Mouse (Mus musculus): ENCODE data around the gene Shisa9. TPM values are rescaled to one million over a fixed set of nuclear protein-coding genes. Genes with fewer than 3 reads are reported as not detected.

The Shisa9 gene
- polyA plus RNA-seq, 1 experiment from 2014 or later: 0.81 TPM

- Histone ChIP-seq H3K4me3 (ENCODE audit: low read depth, low read length) (no peak overlapping the region), H3K27ac (ENCODE audit: low read depth, low read length) (no peak overlapping the region), H3K9ac (ENCODE audit: low read length) (no peak overlapping the region), H3K4me1 (ENCODE audit: control insufficient read depth, insufficient read depth, low read length) (no peaks in the 10 kb centered on the region), H3K36me3 (ENCODE audit: control insufficient read depth, insufficient read depth, low read length) (no peaks in the 10 kb centered on the region), H3K27me3 (ENCODE audit: control insufficient read depth, insufficient read depth, low read length) (no peaks in the 10 kb centered on the region), H3K4me2 (ENCODE audit: low read depth) (no peak overlapping the region), H3K9me3 (ENCODE audit: control insufficient read depth, low read length) (no peaks in the 10 kb centered on the region)
- WGBS: 95% methylated on average over 1 of the region's 1 CpGs
- DNase-seq (ENCODE audit: low spot score) (no peak), ATAC-seq (ENCODE audit: insufficient read depth, low FRiP score, low TSS enrichment) (no peak)
These were observed 225.4 kb downstream of the Shisa9 start for GRCm38 (mm10) chr16:12209355-12209754.

DNA sequence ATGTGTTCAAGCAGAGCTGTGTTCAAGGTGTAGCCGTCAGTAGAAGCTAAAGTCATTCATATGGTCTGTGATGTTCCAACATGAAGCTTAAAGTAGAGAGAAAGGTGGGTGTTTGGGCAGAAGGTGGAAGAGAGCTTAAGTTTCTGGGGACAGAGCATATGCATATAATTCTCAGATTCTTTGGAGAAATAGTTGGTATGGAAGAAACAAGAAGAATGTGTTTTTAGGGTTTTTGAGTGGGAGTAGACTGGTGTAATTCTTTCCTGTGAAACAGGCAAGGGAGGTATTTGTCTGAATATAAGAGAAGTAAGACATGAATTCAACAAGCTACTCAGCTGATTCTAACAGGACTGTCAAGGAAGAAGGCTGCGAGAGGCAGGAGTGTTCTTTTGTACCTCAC lies 225.9 kb downstream of the Shisa9 start:
- Histone ChIP-seq H3K36me3 (ENCODE audit: control insufficient read depth, insufficient read depth, low read length) (no peaks in the 10 kb centered on the region), H3K27me3 (ENCODE audit: control insufficient read depth, insufficient read depth, low read length) (no peaks in the 10 kb centered on the region), H3K4me1 (ENCODE audit: control insufficient read depth, insufficient read depth, low read length) (no peaks in the 10 kb centered on the region), H3K9ac (ENCODE audit: low read length) (no peak overlapping the region), H3K27ac (ENCODE audit: low read depth, low read length) (no peak overlapping the region), H3K4me2 (ENCODE audit: low read depth) (no peak overlapping the region), H3K4me3 (ENCODE audit: low read depth, low read length) (no peak overlapping the region), H3K9me3 (ENCODE audit: control insufficient read depth, low read length) (no peaks in the 10 kb centered on the region)
- ATAC-seq (ENCODE audit: insufficient read depth, low FRiP score, low TSS enrichment) (no peak), DNase-seq (ENCODE audit: low spot score) (no peak)
- 92% methylated on average over 2 of the region's 2 CpGs for WGBS

- no peak for ATAC-seq (ENCODE audit: insufficient read depth, low FRiP score, low TSS enrichment)
- no peak overlapping the region for H3K4me2 ChIP-seq (ENCODE audit: low read depth)
- H3K36me3 ChIP-seq (ENCODE audit: control insufficient read depth, insufficient read depth, low read length): no peaks in the 10 kb centered on the region
- H3K4me3 ChIP-seq (ENCODE audit: low read depth, low read length): no peak overlapping the region
- H3K9ac ChIP-seq (ENCODE audit: low read length): no peak overlapping the region
- H3K9me3 ChIP-seq (ENCODE audit: control insufficient read depth, low read length): no peaks in the 10 kb centered on the region
- no peaks in the 10 kb centered on the region for H3K4me1 ChIP-seq (ENCODE audit: control insufficient read depth, insufficient read depth, low read length)
- 88% methylated on average over 2 of the region's 2 CpGs for WGBS
- no peaks in the 10 kb centered on the region for H3K27me3 ChIP-seq (ENCODE audit: control insufficient read depth, insufficient read depth, low read length)
- no peak for DNase-seq (ENCODE audit: low spot score)
- no peak overlapping the region for H3K27ac ChIP-seq (ENCODE audit: low read depth, low read length)
These were observed 230.1 kb downstream of the Shisa9 start for GRCm38 (mm10) chr16:12214018-12214417.

DNA sequence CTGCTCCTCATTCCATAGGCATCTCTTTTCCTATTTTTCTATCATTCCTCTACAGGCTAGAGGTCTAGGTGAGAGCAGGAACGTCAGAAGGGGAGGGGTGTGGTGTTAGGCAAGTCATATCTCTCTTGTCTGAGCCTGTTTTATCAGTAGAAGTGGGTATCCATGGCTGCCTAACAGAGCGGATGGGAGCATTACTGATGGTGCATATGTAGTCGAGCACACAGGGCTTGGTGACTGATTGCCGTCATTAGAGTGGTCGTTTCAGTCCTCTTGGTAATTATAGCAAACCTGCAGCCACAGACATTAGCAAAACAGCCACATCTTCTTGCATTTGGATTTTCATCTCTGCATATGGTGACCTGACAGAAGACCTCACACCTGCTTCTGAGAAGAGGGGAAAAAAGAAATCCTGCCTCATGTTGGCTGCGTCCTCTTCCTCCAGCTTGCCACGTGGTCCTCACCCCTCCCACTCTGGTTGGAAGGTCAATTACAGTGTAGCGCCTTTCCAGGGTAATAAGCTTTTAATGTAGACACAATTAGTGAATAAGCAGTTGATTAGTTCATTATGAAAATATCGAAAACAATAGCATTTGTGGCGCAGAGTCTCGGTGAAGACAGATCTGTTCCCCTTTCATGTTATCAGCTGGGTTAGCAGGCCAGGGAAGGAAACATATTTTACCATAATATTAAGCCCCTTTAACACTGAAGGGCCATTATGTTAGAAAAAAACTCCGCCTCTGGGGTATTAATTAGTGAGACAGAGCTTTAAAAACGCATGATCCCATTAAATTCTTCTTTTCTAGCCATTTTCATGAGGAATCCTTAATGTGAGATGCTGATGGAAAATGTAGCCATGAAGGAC lies 233.6 kb downstream of the Shisa9 start:
- no peak overlapping the region for H3K4me2 ChIP-seq (ENCODE audit: low read depth)
- H3K9ac ChIP-seq (ENCODE audit: low read length): no peak overlapping the region
- no peaks in the 10 kb centered on the region for H3K4me1 ChIP-seq (ENCODE audit: control insufficient read depth, insufficient read depth, low read length)
- DNase-seq (ENCODE audit: low spot score): no peak
- H3K36me3 ChIP-seq (ENCODE audit: control insufficient read depth, insufficient read depth, low read length): no peaks in the 10 kb centered on the region
- 69% methylated on average over 13 of the region's 13 CpGs for WGBS
- no peak for ATAC-seq (ENCODE audit: insufficient read depth, low FRiP score, low TSS enrichment)
- no peaks in the 10 kb centered on the region for H3K9me3 ChIP-seq (ENCODE audit: control insufficient read depth, low read length)
- no peak overlapping the region for H3K27ac ChIP-seq (ENCODE audit: low read depth, low read length)
- H3K4me3 ChIP-seq (ENCODE audit: low read depth, low read length): no peak overlapping the region
- H3K27me3 ChIP-seq (ENCODE audit: control insufficient read depth, insufficient read depth, low read length): no peaks in the 10 kb centered on the region

GRCm38 (mm10) chr16:12218151-12218532 lies 234.2 kb downstream of the Shisa9 start:
- no peaks in the 10 kb centered on the region for H3K27me3 ChIP-seq (ENCODE audit: control insufficient read depth, insufficient read depth, low read length)
- no peak overlapping the region for H3K9ac ChIP-seq (ENCODE audit: low read length)
- ATAC-seq (ENCODE audit: insufficient read depth, low FRiP score, low TSS enrichment): no peak
- no peak for DNase-seq (ENCODE audit: low spot score)
- no peaks in the 10 kb centered on the region for H3K4me1 ChIP-seq (ENCODE audit: control insufficient read depth, insufficient read depth, low read length)
- H3K4me2 ChIP-seq (ENCODE audit: low read depth): no peak overlapping the region
- no peaks in the 10 kb centered on the region for H3K9me3 ChIP-seq (ENCODE audit: control insufficient read depth, low read length)
- 78% methylated on average over 2 of the region's 2 CpGs for WGBS
- H3K36me3 ChIP-seq (ENCODE audit: control insufficient read depth, insufficient read depth, low read length): no peaks in the 10 kb centered on the region
- H3K27ac ChIP-seq (ENCODE audit: low read depth, low read length): no peak overlapping the region
- H3K4me3 ChIP-seq (ENCODE audit: low read depth, low read length): no peak overlapping the region

GRCm38 (mm10) chr16:12219821-12220220 lies 235.9 kb downstream of the Shisa9 start:
- no peak overlapping the region for H3K27ac ChIP-seq (ENCODE audit: low read depth, low read length)
- H3K4me1 ChIP-seq (ENCODE audit: control insufficient read depth, insufficient read depth, low read length): no peaks in the 10 kb centered on the region
- H3K4me2 ChIP-seq (ENCODE audit: low read depth): no peak overlapping the region
- H3K9ac ChIP-seq (ENCODE audit: low read length): no peak overlapping the region
- no peak for DNase-seq (ENCODE audit: low spot score)
- H3K27me3 ChIP-seq (ENCODE audit: control insufficient read depth, insufficient read depth, low read length): no peaks in the 10 kb centered on the region
- no peak overlapping the region for H3K4me3 ChIP-seq (ENCODE audit: low read depth, low read length)
- no peak for ATAC-seq (ENCODE audit: insufficient read depth, low FRiP score, low TSS enrichment)
- WGBS: 88% methylated on average over 3 of the region's 3 CpGs
- no peaks in the 10 kb centered on the region for H3K9me3 ChIP-seq (ENCODE audit: control insufficient read depth, low read length)
- no peaks in the 10 kb centered on the region for H3K36me3 ChIP-seq (ENCODE audit: control insufficient read depth, insufficient read depth, low read length)

DNA sequence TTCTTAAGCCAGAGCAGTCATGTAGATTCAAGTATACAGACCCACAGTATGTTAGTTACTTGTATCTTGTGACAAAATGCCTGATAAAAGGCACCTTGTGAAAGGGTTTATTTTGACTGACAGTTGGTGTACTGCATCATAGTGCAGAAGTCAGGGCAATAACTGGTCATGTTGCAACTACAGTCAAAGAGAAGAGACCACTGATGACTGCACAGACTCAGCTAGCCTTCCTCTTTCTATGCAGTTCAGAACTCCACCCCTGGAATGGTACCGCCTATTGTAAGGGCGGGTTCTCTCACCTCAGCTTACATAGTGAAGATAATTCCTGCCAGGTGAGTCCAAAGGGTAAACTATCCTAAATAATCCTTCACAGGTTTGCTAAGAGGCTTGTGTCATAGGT lies 239.6 kb downstream of the Shisa9 start:
- Histone ChIP-seq H3K4me3 (ENCODE audit: low read depth, low read length) (no peak overlapping the region), H3K27me3 (ENCODE audit: control insufficient read depth, insufficient read depth, low read length) (no peaks in the 10 kb centered on the region), H3K9ac (ENCODE audit: low read length) (no peak overlapping the region), H3K9me3 (ENCODE audit: control insufficient read depth, low read length) (no peaks in the 10 kb centered on the region), H3K36me3 (ENCODE audit: control insufficient read depth, insufficient read depth, low read length) (no peaks in the 10 kb centered on the region), H3K4me2 (ENCODE audit: low read depth) (no peak overlapping the region), H3K27ac (ENCODE audit: low read depth, low read length) (no peak overlapping the region), H3K4me1 (ENCODE audit: control insufficient read depth, insufficient read depth, low read length) (no peaks in the 10 kb centered on the region)
- ATAC-seq (ENCODE audit: insufficient read depth, low FRiP score, low TSS enrichment) (no peak), DNase-seq (ENCODE audit: low spot score) (no peak)
- 93% methylated on average over 2 of the region's 2 CpGs for WGBS

GRCm38 (mm10) chr16:12226937-12227336 lies 243.0 kb downstream of the Shisa9 start:
- DNase-seq (ENCODE audit: low spot score): no peak
- H3K9ac ChIP-seq (ENCODE audit: low read length): no peak overlapping the region
- no peaks in the 10 kb centered on the region for H3K4me1 ChIP-seq (ENCODE audit: control insufficient read depth, insufficient read depth, low read length)
- no peak overlapping the region for H3K27ac ChIP-seq (ENCODE audit: low read depth, low read length)
- H3K27me3 ChIP-seq (ENCODE audit: control insufficient read depth, insufficient read depth, low read length): no peaks in the 10 kb centered on the region
- H3K36me3 ChIP-seq (ENCODE audit: control insufficient read depth, insufficient read depth, low read length): no peaks in the 10 kb centered on the region
- ATAC-seq (ENCODE audit: insufficient read depth, low FRiP score, low TSS enrichment): no peak
- WGBS: 75% methylated on average over 3 of the region's 3 CpGs
- H3K9me3 ChIP-seq (ENCODE audit: control insufficient read depth, low read length): no peaks in the 10 kb centered on the region
- no peak overlapping the region for H3K4me3 ChIP-seq (ENCODE audit: low read depth, low read length)
- no peak overlapping the region for H3K4me2 ChIP-seq (ENCODE audit: low read depth)

- no peaks in the 10 kb centered on the region for H3K36me3 ChIP-seq (ENCODE audit: control insufficient read depth, insufficient read depth, low read length)
- ATAC-seq (ENCODE audit: insufficient read depth, low FRiP score, low TSS enrichment): no peak
- H3K27ac ChIP-seq (ENCODE audit: low read depth, low read length): no peak overlapping the region
- H3K4me1 ChIP-seq (ENCODE audit: control insufficient read depth, insufficient read depth, low read length): no peaks in the 10 kb centered on the region
- H3K4me2 ChIP-seq (ENCODE audit: low read depth): no peak overlapping the region
- no peaks in the 10 kb centered on the region for H3K27me3 ChIP-seq (ENCODE audit: control insufficient read depth, insufficient read depth, low read length)
- 73% methylated on average over 3 of the region's 3 CpGs for WGBS
- H3K9me3 ChIP-seq (ENCODE audit: control insufficient read depth, low read length): no peaks in the 10 kb centered on the region
- no peak overlapping the region for H3K4me3 ChIP-seq (ENCODE audit: low read depth, low read length)
- no peak for DNase-seq (ENCODE audit: low spot score)
- H3K9ac ChIP-seq (ENCODE audit: low read length): no peak overlapping the region
These were observed 249.4 kb downstream of the Shisa9 start for GRCm38 (mm10) chr16:12233288-12233687.

Data from neural tube, embryonic 11.5 days (tissue).